Mouse (Mus musculus) embryonic facial prominence, embryonic 11.5 days (tissue): ENCODE measurements around the gene Fbln1. TPM values are rescaled to one million over a fixed set of nuclear protein-coding genes. Genes with fewer than 3 reads are reported as not detected.

ENCODE experiments used
- ATAC-seq: fragments of 200-750 bp; cut with Nextera tagmentation; replicated peaks from 2 replicates; pipeline ENCODE4 v1.8.0; 2017; ENCODE audit warnings: low read depth; ENCODE audit not compliant: insufficient number of reproducible peaks, low FRiP score, low TSS enrichment
- DNase-seq: peaks from one replicate; pipeline ENCODE4 v3.0.0-alpha.2; 2015; ENCODE audit warnings: low spot score
- H3K27ac ChIP-seq: fragments of 300-500 bp; sonication (generic); replicated peaks from 2 replicates; pipeline ENCODE4 v1.5.1; 2014; ENCODE audit warnings: mild to moderate bottlenecking, low read depth, low read length, control low read depth
- H3K27me3 ChIP-seq: fragments of 300-500 bp; sonication (generic); 2 replicates; pipeline ENCODE4 v1.6.1; 2014; ENCODE audit warnings: mild to moderate bottlenecking, low read length, moderate library complexity, mixed read lengths; ENCODE audit not compliant: control insufficient read depth, insufficient read depth
- H3K36me3 ChIP-seq: fragments of 300-500 bp; sonication (generic); replicated peaks from 2 replicates; pipeline ENCODE4 v1.6.1; 2014; ENCODE audit warnings: low read depth, mild to moderate bottlenecking, low read length, moderate library complexity, mixed read lengths; ENCODE audit not compliant: control insufficient read depth, insufficient read depth
- H3K4me1 ChIP-seq: fragments of 300-500 bp; sonication (generic); 2 replicates; pipeline ENCODE4 v1.6.1; 2014; ENCODE audit warnings: low read length, mixed read lengths; ENCODE audit not compliant: control insufficient read depth, insufficient read depth
- H3K4me2 ChIP-seq: fragments of 300-500 bp; sonication (generic); 2 replicates; pipeline ENCODE4 v1.6.1; 2014; ENCODE audit warnings: low read depth, mild to moderate bottlenecking, control low read depth, low read length, moderate library complexity
- H3K4me3 ChIP-seq: fragments of 300-500 bp; sonication (generic); 2 replicates; pipeline ENCODE4 v1.5.1; 2014; ENCODE audit warnings: low read depth, low read length, control low read depth
- H3K9ac ChIP-seq: fragments of 300-500 bp; sonication (generic); replicated peaks from 2 replicates; pipeline ENCODE4 v1.6.1; 2014; ENCODE audit warnings: mild to moderate bottlenecking, control low read depth, low read length
- H3K9me3 ChIP-seq: fragments of 300-500 bp; sonication (generic); replicated peaks from 2 replicates; pipeline ENCODE4 v1.6.1; 2016; ENCODE audit warnings: mild to moderate bottlenecking, low read length, inconsistent platforms, mixed read lengths; ENCODE audit not compliant: control insufficient read depth
- WGBS: fragments of 180-500 bp; shearing (Covaris S2); extraction: QIAGEN DNeasy Blood & Tissue Kit; methylation state at CpG from one replicate; pipeline ENCODE4 v1.1.7; 2014; 5-methylcytosine and 5-hydroxymethylcytosine counted together
- polyA plus RNA-seq: library from polyadenylated mRNA; unstranded; fragments of >200 nt; fragmentation: Nextera tagmentation; extraction: Ambion mirVana; gene quantifications from 2 replicates; pipeline ENCODE4 v1.2.1, GENCODE M21; 2014

The Fbln1 gene
- polyA plus RNA-seq, 1 experiment from 2014 or later: 200 TPM

GRCm38 (mm10) chr15:85188167-85188778 lies 17.5 kb upstream of the Fbln1 start:
- no peak overlapping the region for H3K4me2 ChIP-seq
- H3K9ac ChIP-seq: no peak overlapping the region
- H3K27ac ChIP-seq: 0 out of 2 replicates have a peak overlapping the region, but pooled peaks have one; percentile 13
- H3K36me3 ChIP-seq: no peaks in the 10 kb centered on the region
- DNase-seq (peak; percentile 81), ATAC-seq (0 out of 2 replicates have a peak, but pooled peaks have one; percentile 29)
- no peaks in the 10 kb centered on the region; the same call in 1 of the 2 replicates for H3K4me1 ChIP-seq
- H3K9me3 ChIP-seq: no peaks in the 10 kb centered on the region
- no peaks in the 10 kb centered on the region for H3K27me3 ChIP-seq
- H3K4me3 ChIP-seq: no peak overlapping the region
- WGBS: 40% methylated on average over 8 of the region's 8 CpGs

DNA sequence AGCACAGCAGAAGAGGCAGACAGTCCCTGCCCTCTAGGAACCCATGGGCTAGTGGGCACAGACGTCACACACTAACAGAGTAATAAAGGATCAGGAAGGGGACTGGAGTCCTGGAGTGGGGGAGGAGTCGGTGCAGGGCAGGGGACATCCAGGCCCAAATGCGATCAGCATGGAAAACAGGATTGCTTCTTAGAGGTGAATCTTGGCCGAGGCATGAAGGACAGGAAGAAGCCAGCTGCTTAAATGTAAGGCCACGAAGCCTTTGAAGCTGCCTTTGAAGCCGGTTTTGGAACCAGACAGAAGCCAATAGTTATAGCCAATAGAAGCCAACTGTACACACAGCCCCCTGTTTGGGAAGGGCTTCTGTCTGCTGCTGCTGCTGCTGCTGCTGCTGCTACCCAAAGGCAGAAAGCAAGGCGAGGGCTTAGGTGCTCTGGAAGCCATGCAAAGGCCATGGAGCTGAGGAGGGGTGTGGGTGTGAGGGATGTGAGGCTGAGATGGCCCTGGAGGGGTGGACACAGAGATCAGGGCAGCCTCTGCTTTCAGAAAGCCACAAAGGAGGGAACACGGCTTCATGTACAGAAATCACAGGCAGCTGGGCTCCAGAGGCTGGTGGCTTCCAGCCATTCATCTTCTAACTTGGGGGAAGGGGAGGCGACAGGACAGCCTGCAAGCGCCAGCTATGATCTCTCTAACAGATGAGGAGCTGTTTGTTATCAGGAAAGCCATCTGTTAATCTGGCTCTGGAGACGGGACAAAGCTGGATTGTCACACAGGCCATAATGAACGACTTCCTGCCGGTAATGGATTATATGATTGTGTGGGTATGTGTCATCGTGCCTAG lies 5.1 kb upstream of the Fbln1 start:
- ATAC-seq (no peak), DNase-seq (no peak)
- H3K4me2 ChIP-seq: no peak overlapping the region
- no peak overlapping the region for H3K4me3 ChIP-seq
- H3K9ac ChIP-seq: peak overlapping the region; percentile 5; the same call in 1 of the 2 replicates
- no peaks in the 10 kb centered on the region for H3K9me3 ChIP-seq
- no peaks in the 10 kb centered on the region for H3K27me3 ChIP-seq
- H3K36me3 ChIP-seq: no peaks in the 10 kb centered on the region
- no peak overlapping the region for H3K27ac ChIP-seq
- H3K4me1 ChIP-seq: no peaks in the 10 kb centered on the region
- WGBS: 36% methylated on average over 14 of the region's 14 CpGs

DNA sequence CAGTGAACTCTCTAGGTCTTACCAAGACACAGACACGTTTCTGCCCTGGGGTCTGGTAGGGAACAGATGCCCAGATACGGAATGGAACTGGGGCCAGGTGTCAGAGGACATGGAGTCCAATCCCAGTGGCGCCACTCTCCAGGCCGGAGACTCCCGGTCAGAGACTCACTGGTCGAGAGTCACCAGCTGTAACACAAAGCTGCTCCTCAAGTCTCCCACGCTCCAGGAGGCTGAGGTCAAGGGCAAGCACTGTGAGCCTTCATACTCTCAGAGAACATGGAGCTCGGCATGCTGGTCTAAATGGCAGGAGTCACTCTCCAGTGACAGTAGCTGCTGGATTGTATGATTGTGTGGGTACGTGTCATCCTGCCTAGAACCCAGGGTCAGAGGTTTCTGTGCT lies 3.5 kb upstream of the Fbln1 start:
- WGBS: 64% methylated on average over 9 of the region's 9 CpGs
- no peak for DNase-seq
- no peak for ATAC-seq
- Histone ChIP-seq H3K4me1 (no peaks in the 10 kb centered on the region), H3K27ac (no peak overlapping the region), H3K27me3 (no peaks in the 10 kb centered on the region), H3K9me3 (no peaks in the 10 kb centered on the region), H3K9ac (no peak overlapping the region), H3K4me2 (no peak overlapping the region), H3K36me3 (no peaks in the 10 kb centered on the region), H3K4me3 (no peak overlapping the region)

DNA sequence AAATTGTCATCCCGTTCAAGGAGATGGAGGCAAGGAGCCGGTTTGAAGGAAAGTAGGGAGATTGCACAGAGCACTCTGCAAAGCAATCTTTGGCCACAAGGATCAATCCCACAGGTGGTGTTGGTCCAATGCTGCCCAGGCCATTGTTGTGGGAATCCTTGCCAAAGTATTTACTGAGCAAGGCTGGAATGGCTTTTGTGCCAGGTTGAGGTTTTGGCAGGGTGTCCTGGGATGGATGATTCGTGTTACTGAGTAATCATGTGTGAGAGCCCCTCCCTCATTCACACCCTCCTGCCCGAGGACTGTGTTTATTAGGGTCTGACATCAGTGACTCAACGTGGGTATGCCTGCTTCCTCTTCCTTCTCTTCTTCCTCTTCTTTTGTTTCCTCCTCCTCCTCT lies 3.0 kb upstream of the Fbln1 start:
- no peak overlapping the region for H3K4me3 ChIP-seq
- no peaks in the 10 kb centered on the region for H3K36me3 ChIP-seq
- DNase-seq: no peak
- H3K27ac ChIP-seq: no peak overlapping the region
- WGBS: 73% methylated on average over 5 of the region's 5 CpGs
- ATAC-seq: no peak
- H3K27me3 ChIP-seq: no peaks in the 10 kb centered on the region
- H3K9me3 ChIP-seq: no peaks in the 10 kb centered on the region
- H3K9ac ChIP-seq: no peak overlapping the region
- H3K4me1 ChIP-seq: no peaks in the 10 kb centered on the region
- no peak overlapping the region for H3K4me2 ChIP-seq

DNA sequence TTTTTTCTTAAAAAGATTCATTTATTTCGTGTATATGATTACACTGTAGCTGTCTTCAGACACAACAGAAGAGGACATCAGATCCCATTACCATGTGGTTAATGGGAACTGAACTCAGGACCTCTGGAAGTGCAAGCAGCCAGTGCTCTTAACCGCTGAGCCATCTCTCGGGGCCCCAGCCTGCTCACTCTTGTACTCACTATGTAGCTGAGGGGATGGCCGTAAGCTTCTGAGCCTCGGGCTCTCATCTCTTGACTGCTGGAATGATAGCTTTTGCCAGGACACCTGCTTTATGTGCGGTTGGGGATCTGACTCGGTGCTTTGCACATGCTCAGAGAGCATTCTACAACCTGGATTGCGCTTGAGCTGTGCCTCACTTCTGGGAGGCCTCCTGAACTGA lies 1.4 kb upstream of the Fbln1 start:
- Histone ChIP-seq H3K27me3 (no peaks in the 10 kb centered on the region), H3K4me3 (no peak overlapping the region), H3K4me1 (no peaks in the 10 kb centered on the region; the same call in 1 of the 2 replicates), H3K4me2 (no peak overlapping the region), H3K9me3 (no peaks in the 10 kb centered on the region), H3K36me3 (no peaks in the 10 kb centered on the region), H3K27ac (no peak overlapping the region), H3K9ac (no peak overlapping the region)
- WGBS: 50% methylated on average over 8 of the region's 8 CpGs
- ATAC-seq (no peak), DNase-seq (no peak)

DNA sequence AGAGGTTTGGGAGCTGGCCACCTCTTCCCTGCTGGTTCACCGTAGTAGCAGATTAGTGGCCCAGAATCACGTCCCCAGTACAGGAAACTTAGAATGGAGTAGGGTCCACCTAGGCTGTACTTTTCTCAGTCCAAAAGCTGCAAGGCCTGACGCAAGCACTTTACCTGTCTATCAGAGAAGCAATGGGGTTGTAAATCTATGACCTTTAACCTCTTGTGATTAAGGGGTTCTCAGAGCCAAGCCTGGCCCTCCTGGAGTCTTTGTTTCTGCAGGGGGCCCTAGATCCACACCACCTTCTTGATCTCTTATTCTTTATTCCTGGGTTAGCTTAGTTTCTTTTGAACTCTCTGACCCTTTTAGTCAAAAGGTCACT lies 940 bp downstream of the Fbln1 start:
- WGBS: 4% methylated on average over 3 of the region's 3 CpGs
- no peaks in the 10 kb centered on the region; the same call in 1 of the 2 replicates for H3K4me1 ChIP-seq

GRCm38 (mm10) chr15:85207081-85207480 lies 1.3 kb downstream of the Fbln1 start:
- WGBS: 3% methylated on average over 3 of the region's 3 CpGs
- peak; percentile 25 for DNase-seq
- H3K4me3 ChIP-seq: peak overlapping the region; percentile 71
- peak overlapping the region; percentile 80 for H3K27ac ChIP-seq
- H3K36me3 ChIP-seq: peaks cover 6% of the 10 kb centered on the region; the same call in 1 of the 2 replicates
- ATAC-seq: no peak
- H3K9me3 ChIP-seq: no peaks in the 10 kb centered on the region
- H3K9ac ChIP-seq: peak overlapping the region; percentile 97
- H3K27me3 ChIP-seq: no peaks in the 10 kb centered on the region
- no peaks in the 10 kb centered on the region; the same call in 1 of the 2 replicates for H3K4me1 ChIP-seq
- peak overlapping the region; percentile 82 for H3K4me2 ChIP-seq

More for the DNA sequence above, 940 bp downstream of the Fbln1 start:
- Histone ChIP-seq H3K27me3 (no peaks in the 10 kb centered on the region), H3K27ac (peak overlapping the region; percentile 80; the same call in 1 of the 2 replicates), H3K4me3 (peak overlapping the region; percentile 71), H3K4me2 (peak overlapping the region; percentile 82), H3K9me3 (no peaks in the 10 kb centered on the region), H3K9ac (peak overlapping the region; percentile 97), H3K36me3 (peaks cover 4% of the 10 kb centered on the region; the same call in 1 of the 2 replicates)
- ATAC-seq (no peak), DNase-seq (no peak)

- Histone ChIP-seq H3K36me3 (peaks cover 6% of the 10 kb centered on the region), H3K27me3 (no peaks in the 10 kb centered on the region), H3K4me1 (no peaks in the 10 kb centered on the region; the same call in 1 of the 2 replicates), H3K9ac (peak overlapping the region; percentile 97), H3K4me2 (peak overlapping the region; percentile 82), H3K9me3 (no peaks in the 10 kb centered on the region), H3K4me3 (peak overlapping the region; percentile 71), H3K27ac (peak overlapping the region; percentile 80)
- 3% methylated on average over 2 of the region's 2 CpGs for WGBS
- ATAC-seq (peak; percentile 24; the same call in 1 of the 2 replicates), DNase-seq (peak; percentile 69)
Observed at GRCm38 (mm10) chr15:85207763-85208162, 2.0 kb downstream of the Fbln1 start.
